Mouse (Mus musculus): Measurements from ENCODE around the gene Fam19a4.
A peak's percentile ranks its signal among the peaks of the same experiment; 100 is the strongest.

DNA sequence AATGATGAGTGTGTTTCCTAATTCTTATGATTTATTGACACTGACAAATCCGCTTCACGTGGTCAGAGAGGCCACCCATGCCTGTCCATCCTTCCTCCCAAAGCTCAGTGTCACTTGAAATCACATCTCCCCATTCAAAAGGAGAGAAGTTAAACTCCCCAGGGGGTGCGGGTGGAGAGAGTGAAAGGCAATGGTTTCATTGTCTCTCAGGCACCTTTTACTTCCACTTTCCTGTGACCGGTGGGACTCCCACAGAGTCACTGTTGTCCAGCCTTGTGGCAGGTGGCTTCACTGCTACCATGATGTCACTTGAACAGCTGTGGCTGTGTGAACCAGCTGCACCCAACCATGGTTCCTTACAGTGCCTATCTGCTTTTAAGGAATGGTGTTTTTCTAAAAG lies 11.8 kb downstream of the Fam19a4 start:
- peak; percentile 85 for TF ChIP-seq EP300 (IDR thresholded peaks at IDR 0.05; ENCODE audit: low read length)
- TF ChIP-seq POLR2A (IDR thresholded peaks at IDR 0.05; ENCODE audit: low read depth, low read length), result no peak
- TF ChIP-seq ELF1 (IDR thresholded peaks at IDR 0.05; ENCODE audit: low read depth, low read length), result no peak
